Mouse (Mus musculus) kidney, adult 11 months (tissue): ENCODE results near the gene Tnfrsf8.
A peak's percentile ranks its signal among the peaks of the same experiment; 100 is the strongest.
"Not testable (repeated sequence)": the region's sequence is repeated elsewhere in the genome, so short reads cannot be mapped to it uniquely, and the experiment has no call there.

ENCODE experiments used
- DNase-seq: peaks from one replicate; pipeline ENCODE4 v3.0.0; 2022

The Tnfrsf8 gene

GRCm38 (mm10) chr4:145305661-145306362, 9.2 kb downstream of the Tnfrsf8 start:
- not testable (repeated sequence) for DNase-seq

- DNase-seq: no peak
These were observed 10.9 kb downstream of the Tnfrsf8 start for GRCm38 (mm10) chr4:145304109-145304508.

DNA sequence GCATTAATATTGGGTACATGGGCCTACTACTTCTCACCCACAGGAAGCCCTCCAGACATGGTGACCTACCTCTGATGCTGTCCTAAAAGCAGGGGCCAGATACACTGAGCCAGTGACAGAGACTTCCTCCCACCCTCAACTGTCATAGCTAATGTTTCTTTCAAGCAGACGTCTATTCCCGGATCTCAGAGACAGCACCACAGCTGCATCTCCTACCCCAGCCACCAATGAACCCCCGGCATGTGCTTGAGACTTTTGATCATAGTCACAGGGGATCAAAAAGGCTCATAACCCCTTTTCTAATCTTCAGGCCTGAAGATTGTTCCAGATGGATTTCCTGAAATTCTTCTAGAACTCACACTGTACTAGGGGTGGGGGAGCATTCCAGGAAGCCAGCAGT, 12.9 kb downstream of the Tnfrsf8 start:
- no peak for DNase-seq

DNA sequence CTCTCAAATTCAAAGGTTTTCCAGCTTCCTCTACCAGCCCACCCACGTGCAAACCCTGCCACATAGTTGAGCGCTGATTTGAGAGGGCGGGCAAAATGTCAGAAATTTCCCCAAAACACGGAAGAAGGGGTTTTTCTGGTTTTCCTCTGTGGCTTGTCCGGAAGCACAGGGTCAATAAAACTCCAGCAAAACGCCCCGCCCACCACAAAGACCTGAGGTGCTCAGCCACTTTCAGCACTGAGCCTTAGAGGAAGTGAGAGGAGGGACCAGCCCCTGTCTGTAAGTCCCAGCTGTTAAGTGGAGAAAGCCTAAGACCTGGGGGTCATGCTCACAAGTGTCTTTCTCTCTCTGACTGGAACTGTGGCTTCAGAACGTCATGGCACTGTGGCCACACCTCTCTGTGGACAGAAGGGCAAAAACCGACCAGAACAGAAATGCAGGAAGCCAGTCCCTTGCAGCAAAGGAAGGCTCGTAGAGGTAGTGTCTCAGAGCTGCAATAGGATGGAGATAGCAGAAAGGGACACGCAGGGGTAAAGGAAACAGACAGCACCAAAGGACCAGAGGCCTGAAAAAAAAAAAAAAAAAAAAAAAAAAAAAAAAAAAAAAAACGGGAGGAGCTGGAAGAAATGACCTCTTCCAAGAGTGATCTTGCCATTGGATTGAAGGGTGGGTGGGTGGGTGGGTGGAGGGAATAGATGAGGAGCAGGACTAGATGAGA, 14.6 kb downstream of the Tnfrsf8 start:
- DNase-seq: no peak

DNA sequence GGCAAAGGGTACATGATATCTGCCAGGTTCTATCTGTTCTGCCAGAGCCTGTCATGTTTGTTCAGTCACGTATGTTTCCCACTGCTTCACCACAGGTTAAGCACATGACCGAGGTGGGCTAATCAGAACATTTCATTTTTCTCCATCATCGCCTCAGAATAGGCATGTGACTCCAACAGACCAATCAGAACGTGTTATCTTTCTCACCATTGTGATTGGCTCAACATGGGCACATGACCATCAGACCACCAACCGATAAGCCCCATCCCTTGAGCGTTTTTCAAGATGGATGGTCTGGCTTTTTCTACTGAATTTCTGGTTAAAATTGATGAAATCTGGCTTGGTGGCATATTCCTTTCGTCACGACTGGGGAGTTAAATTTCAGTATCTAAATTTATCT, 15.6 kb downstream of the Tnfrsf8 start:
- no peak for DNase-seq

GRCm38 (mm10) chr4:145298846-145299245, 16.1 kb downstream of the Tnfrsf8 start:
- DNase-seq: no peak

- peak; percentile 25 for DNase-seq
These were observed 19.2 kb downstream of the Tnfrsf8 start for GRCm38 (mm10) chr4:145295589-145296300.

GRCm38 (mm10) chr4:145294588-145294987, 20.4 kb downstream of the Tnfrsf8 start:
- no peak for DNase-seq

GRCm38 (mm10) chr4:145286369-145287120, 28.4 kb downstream of the Tnfrsf8 start:
- peak; percentile 41 for DNase-seq

GRCm38 (mm10) chr4:145284675-145285074, 30.3 kb downstream of the Tnfrsf8 start:
- no peak for DNase-seq

DNA sequence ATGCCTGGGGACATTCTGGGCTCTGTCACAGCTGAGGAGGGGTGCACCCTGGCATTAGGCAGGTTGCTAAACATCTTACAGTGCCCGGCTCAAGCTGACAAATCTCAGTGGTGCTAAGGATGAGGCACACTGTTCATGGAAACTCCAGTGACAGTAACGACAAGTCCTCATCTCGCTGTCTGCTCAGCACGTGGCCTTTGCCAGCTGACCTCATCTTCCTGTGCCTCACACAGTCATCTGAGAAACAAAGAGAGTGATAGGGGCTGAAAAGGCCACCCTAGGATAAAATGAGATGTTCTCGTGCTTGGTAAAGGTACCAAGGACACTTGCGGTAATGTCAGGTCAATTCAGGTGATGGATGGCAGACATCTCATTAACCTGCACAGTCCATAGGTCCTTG, 31.5 kb downstream of the Tnfrsf8 start:
- DNase-seq: no peak

DNA sequence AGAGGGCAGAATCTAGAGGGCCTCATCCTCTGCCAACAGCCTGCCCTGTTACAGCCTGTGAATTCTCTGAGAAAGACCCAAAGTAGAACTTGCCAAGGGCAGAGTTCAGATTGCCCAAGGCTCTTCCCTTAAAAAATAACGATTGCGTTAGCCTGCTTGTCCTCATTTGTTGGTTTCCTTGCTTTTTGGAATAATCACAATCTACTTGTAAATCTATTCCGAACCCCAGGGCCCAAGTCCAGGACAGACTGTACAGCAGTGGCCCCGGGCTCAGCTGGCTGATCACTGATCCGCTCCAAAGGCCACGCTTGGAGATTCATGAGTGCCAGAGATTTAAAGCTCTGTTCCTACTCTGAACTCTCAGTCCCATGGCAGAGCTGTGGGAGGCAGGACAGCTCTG, 34.0 kb downstream of the Tnfrsf8 start:
- peak; percentile 88 for DNase-seq

GRCm38 (mm10) chr4:145278724-145279370, 36.1 kb downstream of the Tnfrsf8 start:
- DNase-seq: no peak

- DNase-seq: no peak
These were observed 36.7 kb downstream of the Tnfrsf8 start for GRCm38 (mm10) chr4:145278231-145278630.

- no peak for DNase-seq
These were observed 38.4 kb downstream of the Tnfrsf8 start for GRCm38 (mm10) chr4:145276368-145277249.

- no peak for DNase-seq
These were observed 40.1 kb downstream of the Tnfrsf8 start for GRCm38 (mm10) chr4:145274887-145275286.

- no peak for DNase-seq
These were observed 41.0 kb downstream of the Tnfrsf8 start for GRCm38 (mm10) chr4:145273923-145274322.

DNA sequence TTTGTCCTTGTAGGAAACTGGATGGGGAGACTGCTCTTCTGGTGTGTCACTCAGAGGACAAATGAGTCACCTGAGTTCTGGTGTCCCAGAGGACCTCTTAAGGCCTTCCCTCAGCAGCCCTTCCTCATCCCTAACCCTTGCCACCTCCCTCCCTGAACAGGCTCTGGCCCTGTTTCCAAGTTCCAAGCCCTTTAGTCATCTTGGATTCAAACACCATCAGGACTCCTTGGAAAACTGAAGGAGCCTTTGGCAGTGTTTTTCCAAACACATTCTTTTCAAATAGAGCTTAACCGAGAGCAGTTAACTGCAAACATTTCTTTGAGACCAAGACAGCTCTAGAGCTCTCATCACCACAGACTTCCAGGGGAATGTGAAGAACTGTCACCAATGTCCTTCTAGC, 42.2 kb downstream of the Tnfrsf8 start:
- no peak for DNase-seq

GRCm38 (mm10) chr4:145271634-145272033, 43.3 kb downstream of the Tnfrsf8 start:
- DNase-seq: no peak

DNA sequence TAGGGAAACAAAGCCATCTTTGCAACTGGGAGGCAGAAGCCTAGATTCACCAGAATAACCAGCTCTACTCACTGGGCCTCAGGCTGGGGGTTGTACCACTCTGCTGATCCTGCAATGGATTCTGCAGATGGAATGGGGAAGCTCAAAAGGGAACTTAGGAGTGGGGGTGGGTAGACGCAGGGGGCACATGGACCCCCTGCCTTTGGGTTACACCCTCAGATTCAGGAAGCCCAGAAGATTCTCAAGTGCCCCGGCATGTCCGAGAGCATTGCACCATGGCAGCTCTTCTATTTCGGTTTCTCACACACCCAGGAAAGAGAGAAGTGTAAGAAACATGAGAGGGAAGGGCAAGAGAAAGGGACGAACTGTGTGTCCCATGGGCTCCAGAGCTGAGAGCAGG, 44.8 kb downstream of the Tnfrsf8 start:
- DNase-seq: no peak

GRCm38 (mm10) chr4:145267631-145268110, 47.3 kb downstream of the Tnfrsf8 start:
- DNase-seq: no peak
